Mouse (Mus musculus) stomach, postnatal 0 days (tissue): ENCODE measurements around the gene Pkhd1. TPM values are rescaled to one million over a fixed set of nuclear protein-coding genes. Genes with fewer than 3 reads are reported as not detected.
"Not testable (repeated sequence)": the region's sequence is repeated elsewhere in the genome, so short reads cannot be mapped to it uniquely, and the experiment has no call there.

ENCODE experiments used
- ATAC-seq: fragments of 200-750 bp; cut with Nextera tagmentation; 2 replicates; pipeline ENCODE4 v1.8.0; 2017; ENCODE audit not compliant: low FRiP score, low TSS enrichment
- DNase-seq: peaks from one replicate; pipeline ENCODE4 v3.0.0-alpha.2; 2016; ENCODE audit warnings: low spot score
- H3K27ac ChIP-seq: fragments of 300-500 bp; sonication (generic); replicated peaks from 2 replicates; pipeline ENCODE4 v1.5.1; 2014; ENCODE audit warnings: mild to moderate bottlenecking, control low read depth
- H3K27me3 ChIP-seq: fragments of 300-500 bp; sonication (generic); 2 replicates; pipeline ENCODE4 v1.6.1; 2014; ENCODE audit warnings: low read length; ENCODE audit not compliant: control insufficient read depth, insufficient read depth
- H3K36me3 ChIP-seq: fragments of 300-500 bp; sonication (generic); 2 replicates; pipeline ENCODE4 v1.6.1; 2014; ENCODE audit warnings: low read length, mixed read lengths; ENCODE audit not compliant: control insufficient read depth, insufficient read depth
- H3K4me1 ChIP-seq: fragments of 300-500 bp; sonication (generic); replicated peaks from 2 replicates; pipeline ENCODE4 v1.6.1; 2014; ENCODE audit warnings: antibody characterized with exemption; ENCODE audit not compliant: control insufficient read depth, insufficient read depth
- H3K4me2 ChIP-seq: fragments of 300-500 bp; sonication (generic); replicated peaks from 2 replicates; pipeline ENCODE4 v1.6.1; 2014; ENCODE audit warnings: low read depth, mild to moderate bottlenecking, control low read depth, moderate library complexity
- H3K4me3 ChIP-seq: fragments of 300-500 bp; sonication (generic); 2 replicates; pipeline ENCODE4 v1.5.1; 2014; ENCODE audit warnings: low read depth, low read length, control low read depth
- H3K9ac ChIP-seq: fragments of 300-500 bp; sonication (generic); 2 replicates; pipeline ENCODE4 v1.6.1; 2014; ENCODE audit warnings: mild to moderate bottlenecking, low read length, control low read depth, mixed read lengths
- H3K9me3 ChIP-seq: fragments of 300-500 bp; sonication (generic); 2 replicates; pipeline ENCODE4 v1.6.1; 2016; ENCODE audit warnings: low read length; ENCODE audit not compliant: control insufficient read depth
- CTCF ChIP-seq: IDR thresholded peaks from 2 replicates; pipeline ENCODE4 v1.5.1; 2016; ENCODE audit warnings: antibody characterized with exemption, low read depth, mild to moderate bottlenecking, moderate library complexity
- EP300 ChIP-seq: optimal IDR thresholded peaks from 2 replicates; pipeline ENCODE3; 2016; ENCODE audit warnings: antibody characterized with exemption
- whole genome bisulfite sequencing: fragments of 180-500 bp; shearing (Covaris S2); extraction: QIAGEN DNeasy Blood & Tissue Kit; methylation state at CpG from one replicate; pipeline ENCODE4 v1.1.7; 2014; 5-methylcytosine and 5-hydroxymethylcytosine counted together
- polyA plus RNA-seq: library from polyadenylated mRNA; unstranded; fragments of >200 nt; fragmentation: Nextera tagmentation; extraction: Ambion mirVana; gene quantifications from 2 replicates; pipeline ENCODE4 v1.2.1, GENCODE M21; 2015

The Pkhd1 gene
- polyA plus RNA-seq, 1 experiment from 2014 or later = 0.39 TPM

GRCm38 (mm10) chr1:20466481-20466880, 151.4 kb downstream of the Pkhd1 start:
- H3K36me3 ChIP-seq = no peaks in the 10 kb centered on the region
- no peak overlapping the region for H3K9ac ChIP-seq
- no peak for DNase-seq
- 16% methylated on average over 4 of the region's 4 CpGs for WGBS
- H3K4me3 ChIP-seq = no peak overlapping the region
- no peak overlapping the region for H3K4me2 ChIP-seq
- H3K27ac ChIP-seq = no peak overlapping the region
- no peaks in the 10 kb centered on the region for H3K27me3 ChIP-seq
- no peak for TF ChIP-seq CTCF
- no peak for TF ChIP-seq EP300
- ATAC-seq = no peak
- H3K9me3 ChIP-seq = no peaks in the 10 kb centered on the region
- no peaks in the 10 kb centered on the region for H3K4me1 ChIP-seq

GRCm38 (mm10) chr1:20454621-20455020, 163.2 kb downstream of the Pkhd1 start:
- H3K4me3 ChIP-seq = no peak overlapping the region
- H3K9ac ChIP-seq = no peak overlapping the region

GRCm38 (mm10) chr1:20450074-20450473, 167.8 kb downstream of the Pkhd1 start:
- ATAC-seq (no peak), DNase-seq (peak; percentile 19)
- TF ChIP-seq CTCF (peak; percentile 66), EP300 (no peak)
- no peaks in the 10 kb centered on the region for H3K27me3 ChIP-seq
- no peak overlapping the region for H3K4me2 ChIP-seq
- no peaks in the 10 kb centered on the region for H3K36me3 ChIP-seq
- 32% methylated on average over 10 of the region's 10 CpGs for WGBS
- H3K4me1 ChIP-seq = no peaks in the 10 kb centered on the region
- no peak overlapping the region for H3K9ac ChIP-seq
- H3K4me3 ChIP-seq = no peak overlapping the region
- no peaks in the 10 kb centered on the region for H3K9me3 ChIP-seq
- H3K27ac ChIP-seq = no peak overlapping the region

More at GRCm38 (mm10) chr1:20454621-20455020, 163.2 kb downstream of the Pkhd1 start:
- Histone ChIP-seq H3K4me2 (no peak overlapping the region), H3K9me3 (no peaks in the 10 kb centered on the region), H3K4me1 (no peaks in the 10 kb centered on the region), H3K27me3 (no peaks in the 10 kb centered on the region), H3K36me3 (no peaks in the 10 kb centered on the region), H3K27ac (no peak overlapping the region)
- 72% methylated on average over 1 of the region's 1 CpGs for WGBS
- TF ChIP-seq CTCF (no peak), EP300 (no peak)
- no peak for DNase-seq
- no peak for ATAC-seq

GRCm38 (mm10) chr1:20432026-20432425, 185.8 kb downstream of the Pkhd1 start:
- WGBS = 93% methylated on average over 16 of the region's 16 CpGs
- not testable (repeated sequence) for ATAC-seq

GRCm38 (mm10) chr1:20429056-20429394, 188.8 kb downstream of the Pkhd1 start:
- Histone ChIP-seq H3K9me3 (no peaks in the 10 kb centered on the region), H3K27ac (no peak overlapping the region), H3K27me3 (no peaks in the 10 kb centered on the region), H3K4me3 (no peak overlapping the region), H3K9ac (no peak overlapping the region), H3K36me3 (no peaks in the 10 kb centered on the region), H3K4me1 (no peaks in the 10 kb centered on the region), H3K4me2 (no peak overlapping the region)
- WGBS = 83% methylated on average over 3 of the region's 3 CpGs
- TF ChIP-seq CTCF = no peak
- no peak for TF ChIP-seq EP300
- DNase-seq (no peak), ATAC-seq (no peak)

More at GRCm38 (mm10) chr1:20432026-20432425, 185.8 kb downstream of the Pkhd1 start:
- H3K9ac ChIP-seq, H3K36me3 ChIP-seq, H3K27ac ChIP-seq, H3K9me3 ChIP-seq, H3K4me1 ChIP-seq, H3K4me3 ChIP-seq, DNase-seq, H3K27me3 ChIP-seq, H3K4me2 ChIP-seq: not testable (repeated sequence)

DNA sequence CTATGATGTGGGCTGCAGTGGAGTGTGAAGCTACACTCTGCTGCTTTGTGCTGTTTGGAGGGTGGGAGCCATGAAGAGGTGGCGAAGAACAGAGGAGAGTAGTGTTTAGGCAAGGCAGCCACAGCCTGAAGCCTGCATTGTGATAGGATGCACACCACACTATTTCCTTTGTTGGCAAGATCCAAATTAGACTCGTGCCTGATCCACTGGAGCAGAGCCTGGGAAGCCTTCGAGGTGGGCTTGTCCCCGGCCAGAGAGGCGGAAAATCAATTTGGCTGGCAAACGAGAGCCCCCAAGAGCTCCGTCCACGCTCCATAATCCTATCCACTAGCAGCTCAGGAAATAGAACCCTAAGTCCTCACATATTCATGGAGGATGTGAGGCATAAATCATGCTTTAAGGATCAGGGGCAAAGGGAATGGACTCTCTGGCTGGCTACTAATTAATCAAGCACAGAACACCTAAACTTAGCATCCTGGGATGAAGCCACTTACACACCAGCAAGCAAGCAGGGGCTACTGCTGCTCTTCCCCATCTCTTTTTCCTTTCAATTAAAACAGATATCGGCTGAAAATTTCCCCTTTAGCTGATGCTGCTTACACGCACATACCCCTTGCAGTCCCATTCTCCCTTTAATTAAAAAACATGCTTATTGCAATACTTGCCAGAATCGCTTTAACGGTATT, 189.4 kb downstream of the Pkhd1 start:
- Histone ChIP-seq H3K9me3 (no peaks in the 10 kb centered on the region), H3K4me3 (no peak overlapping the region), H3K4me1 (no peaks in the 10 kb centered on the region), H3K4me2 (no peak overlapping the region), H3K27me3 (no peaks in the 10 kb centered on the region), H3K27ac (no peak overlapping the region), H3K9ac (no peak overlapping the region), H3K36me3 (no peaks in the 10 kb centered on the region)
- DNase-seq = no peak
- WGBS = 65% methylated on average over 12 of the region's 12 CpGs
- no peak for ATAC-seq
- no peak for TF ChIP-seq CTCF
- TF ChIP-seq EP300 = no peak
